Mouse (Mus musculus): ENCODE results near the gene Pomgnt1.

Gene Pomgnt1

DNA sequence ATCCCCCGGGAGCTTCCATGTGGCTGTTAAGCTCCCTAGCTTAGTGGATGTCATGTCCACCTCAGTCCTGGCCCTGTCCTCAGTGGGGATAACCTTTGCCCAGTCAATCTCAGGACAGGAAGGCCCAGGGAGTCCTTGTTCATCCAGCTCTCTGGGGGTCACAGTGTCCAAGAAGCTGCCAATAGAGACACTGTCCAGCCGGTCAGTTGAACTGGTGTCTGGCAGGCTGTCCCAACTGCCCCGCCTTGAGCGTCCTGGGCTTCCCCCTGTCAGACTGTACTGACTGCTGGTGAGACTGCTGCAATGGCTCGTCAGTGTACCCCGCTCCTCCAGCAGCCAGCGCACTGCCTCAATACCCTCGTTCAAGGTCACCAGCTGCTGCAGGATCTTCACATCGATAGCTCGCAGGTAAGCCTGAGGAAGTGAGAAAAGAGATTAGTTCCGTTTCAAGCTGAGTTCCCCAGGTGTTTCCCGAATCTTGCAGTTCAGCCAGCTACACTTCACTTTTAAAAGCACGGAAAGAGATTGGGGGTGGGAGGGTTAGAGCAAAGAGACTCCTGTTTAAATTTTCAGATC is 13.9 kb downstream of the Pomgnt1 start:
- DNase-seq (ENCODE audit: low spot score in 2 of 2), result no peak

DNA sequence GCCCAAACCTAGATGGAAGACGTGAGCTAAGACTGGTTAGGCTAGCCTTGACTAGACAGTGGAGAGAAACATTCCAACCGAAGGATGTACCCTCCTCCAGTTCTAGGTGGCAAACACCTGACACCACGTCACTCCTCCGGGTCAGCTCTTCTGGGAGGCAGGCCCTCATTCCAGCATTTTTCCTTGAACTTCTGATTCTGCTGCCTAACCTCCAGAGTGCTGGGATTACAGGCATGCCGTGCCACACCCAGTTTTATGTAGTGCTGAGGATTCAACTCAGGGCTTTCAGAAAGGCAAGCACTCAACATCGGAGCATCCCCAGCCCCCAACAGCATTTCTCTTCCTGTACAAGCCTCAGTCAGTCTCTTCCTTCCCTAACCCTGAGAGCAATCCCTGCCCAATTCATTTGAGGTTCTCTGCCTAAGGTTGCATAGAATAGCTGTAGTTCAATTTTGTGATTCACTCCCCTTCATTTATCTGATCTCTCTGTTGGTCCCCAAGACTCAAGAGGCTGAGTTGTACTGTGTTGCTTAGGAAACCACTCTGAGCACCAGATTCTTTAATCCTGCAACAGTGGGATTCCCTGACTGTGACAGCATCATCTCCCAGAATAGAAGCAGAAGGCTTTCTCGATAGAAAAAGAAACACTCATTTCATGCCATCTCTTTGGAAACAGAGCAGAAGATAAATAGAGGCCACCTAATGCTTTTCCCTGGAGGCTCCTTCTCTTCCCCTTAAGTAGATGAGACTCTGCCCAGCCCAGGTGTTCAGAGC is 17.3 kb downstream of the Pomgnt1 start:
- peak in 1 of 2 experiments; percentile 36 for DNase-seq (ENCODE audit: low spot score in 2 of 2)

GRCm38 (mm10) chr4:116141736-116142135 is 18.1 kb downstream of the Pomgnt1 start:
- no peak for DNase-seq (ENCODE audit: low spot score in 2 of 2)

DNA sequence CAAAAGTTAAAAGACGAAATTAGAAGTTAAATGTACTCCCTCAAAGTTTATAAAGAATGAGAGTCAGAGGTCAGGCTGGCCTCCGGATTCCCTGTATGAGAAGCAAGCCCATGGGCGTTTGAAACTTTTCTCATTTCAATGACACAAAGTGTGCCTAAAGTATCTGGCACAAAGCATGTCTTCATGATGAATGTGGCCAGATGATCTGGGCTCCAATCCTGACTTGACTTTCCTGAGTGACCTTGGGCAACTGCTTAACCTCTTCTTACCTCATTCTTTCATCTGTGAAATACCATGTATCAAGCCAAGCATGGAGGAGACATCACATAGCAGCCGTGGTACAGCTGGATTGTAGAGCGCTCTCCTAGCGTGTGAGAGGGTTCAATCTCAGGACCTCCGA is 18.6 kb downstream of the Pomgnt1 start:
- DNase-seq (ENCODE audit: low spot score in 2 of 2), result no peak

DNA sequence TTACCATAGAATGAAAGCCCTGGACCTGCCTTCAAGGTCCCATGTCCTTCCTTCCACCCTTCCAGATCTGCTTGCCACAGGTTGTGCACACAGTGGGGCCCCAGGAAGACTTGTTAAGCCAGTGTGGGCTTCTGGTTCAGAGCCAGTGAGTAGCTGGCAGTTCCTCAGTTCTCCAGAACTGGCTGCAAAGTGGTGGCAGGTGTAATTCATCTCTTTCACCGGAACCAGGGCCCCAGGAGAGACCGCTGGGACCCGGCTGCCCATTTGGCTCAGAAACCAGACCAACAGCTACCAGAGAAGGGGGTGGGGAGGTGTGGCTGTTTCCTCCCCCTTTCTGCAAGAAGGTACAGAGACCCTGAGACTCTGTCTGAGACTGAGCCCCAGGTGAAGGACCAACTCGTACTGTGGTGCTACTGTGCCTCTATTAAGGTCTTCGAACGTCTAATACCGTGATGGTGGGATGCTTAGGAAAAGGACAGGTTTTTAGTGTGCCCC is 19.7 kb downstream of the Pomgnt1 start:
- no peak for DNase-seq (ENCODE audit: low spot score in 2 of 2)

DNA sequence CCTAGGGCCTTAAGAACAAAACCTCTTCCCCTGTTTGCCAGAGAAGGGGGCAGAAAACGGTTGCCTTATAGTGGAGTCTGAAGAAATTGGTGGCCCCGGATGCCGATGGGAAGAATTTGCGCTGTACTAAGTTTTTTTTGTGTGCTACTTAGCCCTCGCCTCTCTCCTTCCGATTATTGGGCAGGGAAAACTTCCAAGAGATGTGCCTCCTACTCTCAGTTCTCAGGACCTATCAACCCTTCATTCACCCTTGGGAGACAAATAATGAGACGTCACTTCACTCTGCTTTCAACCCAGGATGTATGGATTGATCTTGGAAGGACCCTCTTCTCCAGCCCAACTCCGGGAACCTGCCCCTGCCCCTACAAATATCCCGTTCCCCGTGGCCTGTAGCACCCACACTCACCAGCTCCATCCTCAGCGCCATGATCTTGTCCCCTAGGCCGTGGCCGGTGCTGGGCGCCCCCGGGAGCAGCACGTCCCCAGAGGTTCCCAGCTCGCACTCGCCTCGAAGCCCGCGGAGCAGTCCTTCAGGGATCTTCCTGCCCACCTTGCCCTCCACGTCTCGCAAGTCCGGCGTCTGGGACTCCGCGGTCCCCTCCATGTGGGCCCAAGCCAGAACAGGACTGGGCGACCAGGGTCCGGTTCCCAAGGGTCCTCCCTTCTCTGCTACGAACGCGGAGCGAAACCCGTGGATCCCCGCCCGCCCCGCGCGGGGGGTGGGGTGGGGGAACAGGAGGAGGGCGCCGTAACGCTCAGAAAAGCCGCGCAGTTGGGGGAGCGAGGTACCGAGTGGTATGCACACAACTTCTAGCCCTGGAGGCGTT is 20.5 kb downstream of the Pomgnt1 start:
- peak; percentile 55 to 58 for DNase-seq (ENCODE audit: low spot score in 2 of 2)

GRCm38 (mm10) chr4:116149812-116150155 is 26.1 kb downstream of the Pomgnt1 start:
- DNase-seq (ENCODE audit: low spot score in 2 of 2), result no peak

DNA sequence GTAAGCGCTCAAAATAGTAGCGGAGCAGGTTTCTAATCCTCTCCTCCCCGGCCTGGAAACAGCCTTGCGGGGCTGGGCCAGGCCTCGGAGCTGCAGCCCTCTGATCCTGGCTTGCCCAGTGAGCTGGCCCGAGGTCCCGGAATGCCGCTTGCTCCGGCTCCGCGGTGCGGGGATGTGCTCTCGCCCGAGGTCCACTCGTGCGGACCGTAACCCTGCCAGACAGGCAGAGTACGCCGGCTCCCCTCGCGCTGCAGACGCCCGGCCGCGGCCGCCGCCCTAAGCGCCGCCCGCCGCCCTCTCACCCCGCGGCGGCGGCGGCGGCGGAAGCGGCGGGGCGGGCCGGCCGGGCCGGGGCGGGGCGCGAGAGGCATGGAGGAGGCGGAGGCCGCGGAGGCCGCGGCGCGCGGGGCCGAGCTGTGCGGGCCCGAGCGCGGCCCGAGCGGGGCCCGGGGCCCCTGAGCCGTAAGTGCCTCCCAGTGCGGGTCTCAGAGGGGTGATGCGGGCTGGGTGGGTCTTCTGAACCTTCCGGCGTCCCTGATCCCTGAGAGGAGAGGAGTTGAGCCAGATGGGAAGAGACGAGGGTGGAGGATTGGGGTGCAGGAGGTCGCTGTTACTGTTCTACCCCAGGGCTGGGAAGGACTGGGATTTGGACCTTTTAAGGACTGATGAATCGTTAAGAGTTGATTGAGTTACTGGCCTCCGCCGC is 26.7 kb downstream of the Pomgnt1 start:
- DNase-seq (ENCODE audit: low spot score in 2 of 2), result no peak

DNA sequence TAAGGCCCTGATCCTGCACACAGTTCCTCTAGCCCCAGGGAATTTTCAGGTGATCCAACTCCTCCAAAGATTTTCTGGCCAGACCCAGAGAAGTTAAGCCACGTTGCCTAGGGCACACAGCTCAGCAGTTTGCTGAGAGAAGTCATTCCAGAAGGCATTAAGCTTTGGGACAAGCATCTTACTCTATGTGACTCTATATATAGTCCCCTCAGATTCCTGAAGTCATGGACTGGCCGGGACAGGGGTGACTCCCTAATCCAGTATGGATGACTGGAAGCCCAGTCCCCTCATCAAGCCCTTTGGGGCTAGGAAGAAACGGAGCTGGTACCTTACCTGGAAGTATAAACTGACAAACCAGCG is 27.2 kb downstream of the Pomgnt1 start:
- no peak for DNase-seq (ENCODE audit: low spot score in 2 of 2)

- no peak for DNase-seq (ENCODE audit: low spot score in 2 of 2)
Measured at GRCm38 (mm10) chr4:116151238-116151637, 27.6 kb downstream of the Pomgnt1 start, which contains the start of gene Lurap1. Lurap1 (minus strand) TSS chr4:116151338.

DNA sequence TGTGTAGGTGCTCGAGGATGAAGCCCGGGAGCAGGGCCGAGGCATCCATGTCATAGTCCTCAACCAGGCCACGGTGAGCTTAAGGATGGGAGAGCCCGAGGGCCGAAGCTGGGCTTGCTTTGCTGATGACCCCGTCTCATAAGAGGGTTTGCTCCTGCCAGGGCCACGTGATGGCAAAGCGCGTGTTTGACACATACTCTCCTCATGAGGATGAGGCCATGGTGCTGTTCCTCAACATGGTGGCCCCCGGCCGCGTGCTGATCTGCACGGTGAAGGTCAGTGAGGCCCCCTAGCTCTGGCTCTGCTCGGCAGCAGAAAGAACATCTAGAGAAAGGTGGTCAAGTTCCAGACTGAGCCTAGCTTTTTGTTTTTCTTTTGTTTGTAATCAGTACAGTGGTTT is 29.1 kb downstream of the Pomgnt1 start:
- no peak for DNase-seq (ENCODE audit: low spot score in 2 of 2)

DNA sequence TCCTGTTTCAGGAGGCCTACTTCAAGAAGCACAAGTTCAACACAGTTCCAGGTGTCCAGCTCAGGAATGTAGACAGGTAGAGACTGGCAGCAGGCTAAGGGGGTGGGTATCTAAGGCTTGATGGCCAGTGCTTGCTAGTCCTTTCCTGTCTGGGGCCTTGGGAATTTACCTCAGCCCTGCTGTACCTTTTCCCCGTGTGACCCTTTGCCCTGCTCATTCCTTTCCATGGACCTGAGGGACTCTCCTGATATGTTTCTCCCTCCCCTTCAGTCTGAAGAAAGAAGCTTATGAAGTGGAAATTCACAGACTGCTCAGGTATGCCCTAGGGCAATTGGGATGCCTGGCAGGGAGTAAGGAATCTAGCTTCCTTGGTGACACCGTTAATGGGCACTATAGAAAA is 34.2 kb downstream of the Pomgnt1 start:
- DNase-seq (ENCODE audit: low spot score in 2 of 2), result no peak

- DNase-seq (ENCODE audit: low spot score in 2 of 2), result peak in 1 of 2 experiments; percentile 45
Measured at GRCm38 (mm10) chr4:116159912-116160311, 36.3 kb downstream of the Pomgnt1 start.

- peak; percentile 71 to 90 for DNase-seq (ENCODE audit: low spot score in 2 of 2)
Measured at GRCm38 (mm10) chr4:116160769-116161168, 37.1 kb downstream of the Pomgnt1 start.

GRCm38 (mm10) chr4:116162142-116162541 is 38.5 kb downstream of the Pomgnt1 start:
- no peak for DNase-seq (ENCODE audit: low spot score in 2 of 2)

- no peak for DNase-seq (ENCODE audit: low spot score in 2 of 2)
Measured at GRCm38 (mm10) chr4:116164759-116165554, 41.3 kb downstream of the Pomgnt1 start.

- DNase-seq (ENCODE audit: low spot score in 2 of 2), result no peak
Measured at GRCm38 (mm10) chr4:116165708-116166407, 42.2 kb downstream of the Pomgnt1 start.

GRCm38 (mm10) chr4:116167404-116167803 is 43.8 kb downstream of the Pomgnt1 start, which contains the start of gene Tspan1:
Tspan1 (minus strand) TSS chr4:116167601.
- DNase-seq (ENCODE audit: low spot score in 2 of 2), result no peak

- peak in 1 of 2 experiments; percentile 61 for DNase-seq (ENCODE audit: low spot score in 2 of 2)
Measured at GRCm38 (mm10) chr4:116168617-116169352, 45.1 kb downstream of the Pomgnt1 start.

GRCm38 (mm10) chr4:116169353-116169672 is 45.7 kb downstream of the Pomgnt1 start:
- DNase-seq (ENCODE audit: low spot score in 2 of 2), result no peak
